8 mouse cellular contexts compared by ENCODE assay signal in genomic region chr14:47297785-47298407, GRCm38 (mm10). TPM values are rescaled to one million over a fixed set of nuclear protein-coding genes. Genes with fewer than 3 reads are reported as not detected.
A peak's percentile ranks its signal among the peaks of the same experiment; 100 is the strongest.
DNase-seq lines count a peak whose midpoint lies in the region; ATAC-seq and TF ChIP-seq lines count a peak whose summit lies in the region.

Gene Mapk1ip1l (plus strand): TSS chr14:47298266.

- peaks cover 53% of the 10 kb centered on the region for H3K79me2 ChIP-seq in C2C12 (ENCODE audit: control insufficient read depth, insufficient read depth)

- WGBS in heart, embryonic 12.5 days: under 1% methylated on average over 34 of the region's 34 CpGs
- WGBS in kidney, postnatal 0 days: under 1% methylated on average over 34 of the region's 34 CpGs
- WGBS in liver, embryonic 11.5 days: under 1% methylated on average over 34 of the region's 34 CpGs
- under 1% methylated on average over 34 of the region's 34 CpGs for WGBS in stomach, embryonic 14.5 days

- H3K27me3 ChIP-seq in C2C12 (ENCODE audit: control insufficient read depth, insufficient read depth, insufficient read length): no peaks in the 10 kb centered on the region
- no peaks in the 10 kb centered on the region for H3K27me3 ChIP-seq in erythroblast, embryonic 14.5 days (ENCODE audit: control insufficient read depth)
- H3K27me3 ChIP-seq in heart, embryonic 12.5 days (replicated peaks): no peaks in the 10 kb centered on the region
- no peaks in the 10 kb centered on the region for H3K27me3 ChIP-seq in kidney, postnatal 0 days (ENCODE audit: insufficient read depth, low read length)
- H3K27me3 ChIP-seq in liver, embryonic 11.5 days (replicated peaks; ENCODE audit: control insufficient read depth, insufficient read depth, low read length): no peaks in the 10 kb centered on the region
- H3K27me3 ChIP-seq in stomach, embryonic 14.5 days (ENCODE audit: control insufficient read depth, insufficient read depth, low read length): no peaks in the 10 kb centered on the region

- peak within 1 kb of the TSS; percentile 99 for H3K9ac ChIP-seq in heart, embryonic 12.5 days
- H3K9ac ChIP-seq in kidney, postnatal 0 days (ENCODE audit: low read depth, low read length): peak within 1 kb of the TSS; percentile 97
- H3K9ac ChIP-seq in liver, embryonic 11.5 days (ENCODE audit: low read depth, low read length): peak within 1 kb of the TSS; percentile 93
- H3K9ac ChIP-seq in stomach, embryonic 14.5 days (replicated peaks; ENCODE audit: low read depth, low read length): peak within 1 kb of the TSS; percentile 98

- H3K27ac ChIP-seq in heart, embryonic 12.5 days (ENCODE audit: poor library complexity, severe bottlenecking): peak within 1 kb of the TSS; percentile 98
- H3K27ac ChIP-seq in kidney, postnatal 0 days: peak within 1 kb of the TSS; percentile 98
- H3K27ac ChIP-seq in liver, embryonic 11.5 days (ENCODE audit: low read depth, low read length): peak within 1 kb of the TSS; percentile 91
- H3K27ac ChIP-seq in stomach, embryonic 14.5 days (ENCODE audit: low read length): peak within 1 kb of the TSS; percentile 95

- peak; percentile 76 for TF ChIP-seq POLR2A in brain, embryonic 14.5 days (IDR thresholded peaks at IDR 0.05; ENCODE audit: borderline replicate concordance, extremely low read depth, insufficient read depth, insufficient read length, poor library complexity, severe bottlenecking)

- H3K9me3 ChIP-seq in erythroblast, embryonic 14.5 days (ENCODE audit: control insufficient read depth, low read length): no peaks in the 10 kb centered on the region
- no peaks in the 10 kb centered on the region for H3K9me3 ChIP-seq in heart, embryonic 12.5 days (replicated peaks)
- no peaks in the 10 kb centered on the region for H3K9me3 ChIP-seq in kidney, postnatal 0 days (replicated peaks; ENCODE audit: low read length)
- no peaks in the 10 kb centered on the region for H3K9me3 ChIP-seq in liver, embryonic 11.5 days (ENCODE audit: control insufficient read depth, low read length)
- H3K9me3 ChIP-seq in stomach, embryonic 14.5 days (ENCODE audit: control insufficient read depth, low read depth, low read length): no peaks in the 10 kb centered on the region

- H3K4me2 ChIP-seq in heart, embryonic 12.5 days: peak within 1 kb of the TSS; percentile 80
- peak within 1 kb of the TSS; percentile 72 for H3K4me2 ChIP-seq in kidney, postnatal 0 days (ENCODE audit: low read length)
- H3K4me2 ChIP-seq in liver, embryonic 11.5 days: peak within 1 kb of the TSS; percentile 93
- H3K4me2 ChIP-seq in stomach, embryonic 14.5 days (replicated peaks; ENCODE audit: low read depth, low read length): peak within 1 kb of the TSS; percentile 67

- H3K4me3 ChIP-seq in C2C12 (ENCODE audit: insufficient read depth, poor library complexity, severe bottlenecking): peak within 1 kb of the TSS; percentile 94
- H3K4me3 ChIP-seq in erythroblast, embryonic 14.5 days (replicated peaks): peak within 1 kb of the TSS; percentile 98
- peak within 1 kb of the TSS; percentile 93 for H3K4me3 ChIP-seq in heart, embryonic 12.5 days
- H3K4me3 ChIP-seq in kidney, postnatal 0 days (replicated peaks; ENCODE audit: low read depth, low read length): peak within 1 kb of the TSS; percentile 99
- H3K4me3 ChIP-seq in liver, embryonic 11.5 days (ENCODE audit: low read depth, low read length): peak within 1 kb of the TSS; percentile 85
- peak within 1 kb of the TSS; percentile 97 for H3K4me3 ChIP-seq in stomach, embryonic 14.5 days (ENCODE audit: low read depth, low read length)

- peak; percentile 94 for TF ChIP-seq CTCF in C2C12 (IDR thresholded peaks at IDR 0.05; ENCODE audit: control insufficient read depth, insufficient read depth, insufficient read length)
- TF ChIP-seq CTCF in brain, embryonic 14.5 days (IDR thresholded peaks at IDR 0.05; ENCODE audit: borderline replicate concordance, extremely low read depth, insufficient read depth, insufficient read length): peak; percentile 92
- peak; percentile 93 for TF ChIP-seq CTCF in kidney, postnatal 0 days (IDR thresholded peaks at IDR 0.05; ENCODE audit: low read depth)

- H3K79me3 ChIP-seq in C2C12 (ENCODE audit: low read depth): peaks cover 43% of the 10 kb centered on the region

- H3ac ChIP-seq in C2C12 (ENCODE audit: control insufficient read depth, insufficient read length, low read depth): peak within 1 kb of the TSS; percentile 100

- ATAC-seq in heart, embryonic 12.5 days (ENCODE audit: insufficient number of reproducible peaks, low FRiP score): peak; percentile 90
- peak; percentile 90 for ATAC-seq in kidney, postnatal 0 days (replicated peaks; ENCODE audit: low FRiP score, low read depth)
- ATAC-seq in liver, embryonic 11.5 days (replicated peaks; ENCODE audit: low FRiP score): peak; percentile 83
- ATAC-seq in stomach, embryonic 14.5 days (ENCODE audit: insufficient number of reproducible peaks, insufficient read depth, low FRiP score, low read depth): peak; percentile 89

- peak; percentile 93 for DNase-seq in brain, embryonic 14.5 days (ENCODE audit: low read depth)
- DNase-seq in kidney, postnatal 0 days (ENCODE audit: low spot score): peak; percentile 93
- DNase-seq in liver, embryonic 11.5 days (ENCODE audit: low spot score): peak; percentile 95
- peak; percentile 90 for DNase-seq in naive thymus-derived CD4-positive, alpha-beta T cell, adult 2 months (ENCODE audit: low read depth)

- peaks cover 22% of the 10 kb centered on the region for H3K36me3 ChIP-seq in C2C12 (ENCODE audit: control insufficient read depth, insufficient read depth)
- peaks cover 34% of the 10 kb centered on the region for H3K36me3 ChIP-seq in erythroblast, embryonic 14.5 days (ENCODE audit: control insufficient read depth)
- H3K36me3 ChIP-seq in heart, embryonic 12.5 days: peaks cover 9% of the 10 kb centered on the region; the same call in 1 of the 2 replicates
- no peaks in the 10 kb centered on the region for H3K36me3 ChIP-seq in kidney, postnatal 0 days (ENCODE audit: insufficient read depth, low read length)
- H3K36me3 ChIP-seq in liver, embryonic 11.5 days (ENCODE audit: control insufficient read depth, insufficient read depth, low read length): no peaks in the 10 kb centered on the region; the same call in 1 of the 2 replicates
- H3K36me3 ChIP-seq in stomach, embryonic 14.5 days (ENCODE audit: control insufficient read depth, insufficient read depth, low read length): no peaks in the 10 kb centered on the region; the same call in 1 of the 2 replicates

- H3K4me1 ChIP-seq in erythroblast, embryonic 14.5 days (ENCODE audit: control insufficient read depth): peaks cover 55% of the 10 kb centered on the region
- peaks cover 13% of the 10 kb centered on the region for H3K4me1 ChIP-seq in heart, embryonic 12.5 days (replicated peaks)
- peaks cover 9% of the 10 kb centered on the region for H3K4me1 ChIP-seq in kidney, postnatal 0 days (replicated peaks; ENCODE audit: insufficient read depth, low read length)
- H3K4me1 ChIP-seq in liver, embryonic 11.5 days (replicated peaks; ENCODE audit: control insufficient read depth, insufficient read depth, low read length): peaks cover 33% of the 10 kb centered on the region
- H3K4me1 ChIP-seq in stomach, embryonic 14.5 days (ENCODE audit: control insufficient read depth, insufficient read depth, low read length): peaks cover 9% of the 10 kb centered on the region

TF ChIP-seq in C2C12, 6 proteins besides CTCF, POLR2A, EP300 and RAD21:
- TF ChIP-seq MAX (IDR thresholded peaks at IDR 0.05): peak; percentile 92
- no peak for TF ChIP-seq CEBPB (IDR thresholded peaks at IDR 0.05; ENCODE audit: low read depth)
TF ChIP-seq in C2C12: peak in this region for 1.

RNA-seq across cellular contexts. Expression of gene Mapk1ip1l, which starts in this region (rescaled TPM):
- polyA plus RNA-seq in C2C12 (2012; fragmentation: generic; extraction: Trizol): 42.8 TPM
- 49.8 and 60.3 TPM in 2 replicates for polyA plus RNA-seq in brain, embryonic 14.5 days (2012; rRNA removed)
- 6.5 and 10.4 TPM in 2 replicates for polyA plus RNA-seq in erythroblast, embryonic 14.5 days (2012)
- 69.0 and 71.7 TPM in 2 replicates for polyA plus RNA-seq in heart, embryonic 12.5 days (2016; fragmentation: Nextera tagmentation; extraction: Ambion mirVana)
- 38.1 and 41.2 TPM in 2 replicates for polyA plus RNA-seq in kidney, postnatal 0 days (2015; fragmentation: Nextera tagmentation; extraction: Ambion mirVana)
- polyA plus RNA-seq in liver, embryonic 11.5 days (2014; fragmentation: Nextera tagmentation; extraction: Ambion mirVana): 84.7 and 88.8 TPM in 2 replicates
- polyA plus RNA-seq in stomach, embryonic 14.5 days (2014; fragmentation: Nextera tagmentation; extraction: Ambion mirVana): 81.6 and 84.3 TPM in 2 replicates

Comparison
In these comparisons a context has a peak if more than half of its experiments do, and no peak if none do; other contexts are left out.
1. Peak in every context shown above with its lines: DNase-seq, ATAC-seq, H3K4me3 ChIP-seq and H3K27ac ChIP-seq.